8 mouse cellular contexts compared by ENCODE assay signal in the genomic region with DNA sequence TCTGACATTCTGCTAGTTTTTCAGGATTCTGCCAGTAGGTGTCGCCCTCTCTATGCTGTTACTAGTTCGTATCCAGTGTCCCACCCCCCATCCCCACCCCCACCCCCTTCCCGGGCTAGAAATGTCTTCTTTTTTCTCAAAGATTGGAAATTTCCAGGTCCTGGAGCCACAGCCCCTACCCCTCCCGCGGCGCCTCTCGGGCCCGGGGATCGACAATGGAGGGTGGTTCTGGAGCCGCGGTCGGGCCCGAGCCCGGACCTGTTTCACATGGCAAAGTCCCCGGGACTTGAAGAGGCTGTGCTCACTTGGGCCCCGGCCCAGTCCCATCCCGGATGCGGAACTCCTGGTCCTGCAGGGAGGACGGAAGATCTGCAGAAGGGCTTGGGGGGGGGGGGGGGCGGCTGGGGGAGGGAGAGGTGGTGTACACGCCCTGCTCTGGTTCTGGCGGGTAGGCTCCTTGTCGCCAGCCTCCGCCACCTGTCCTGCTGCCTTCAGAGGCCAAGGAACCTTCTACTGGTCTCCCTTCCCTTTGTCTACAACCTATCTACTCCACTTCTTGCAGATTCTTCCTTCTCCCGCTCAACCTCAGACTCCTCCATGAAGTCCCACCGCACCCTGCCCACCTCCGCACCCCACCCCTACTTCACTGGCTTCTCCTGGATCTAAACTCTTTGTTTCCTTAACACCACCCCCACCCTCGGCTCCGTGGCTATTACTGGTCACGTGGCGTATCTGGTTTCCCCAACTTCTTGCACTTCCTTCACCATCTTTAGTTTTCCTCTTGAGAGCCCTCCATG. TPM values are rescaled to one million over a fixed set of nuclear protein-coding genes. Genes with fewer than 3 reads are reported as not detected.
DNase-seq lines count a peak whose midpoint lies in the region; ATAC-seq lines count a peak whose summit lies in the region.

No protein-coding gene starts in this region.

- peak overlapping the region; percentile 78 for H3K9ac ChIP-seq in intestine, embryonic 14.5 days (ENCODE audit: low read length)

- peak; percentile 86 for ATAC-seq in intestine, embryonic 14.5 days (replicated peaks; ENCODE audit: low FRiP score, low TSS enrichment, low read depth)
- ATAC-seq in megakaryocyte progenitor cell, adult 5-6 weeks (replicated peaks; ENCODE audit: poor library complexity) = peak; percentile 68
- ATAC-seq in megakaryocyte-erythroid progenitor cell, adult 5-6 weeks (replicated peaks; ENCODE audit: low FRiP score, low TSS enrichment, poor library complexity, severe bottlenecking) = no peak

- intact Hi-C loops in left cerebral cortex, postnatal 14 days (cut with DNase I) = loop anchor here (5.0 to 10.0 kb wide), 2 partner anchors 33 to 391 kb away; no protein-coding TSS in a partner anchor

- no peaks in the 10 kb centered on the region for H3K36me3 ChIP-seq in intestine, embryonic 14.5 days (ENCODE audit: control insufficient read depth, insufficient read depth, low read length)

- peak; percentile 61 for DNase-seq in adrenal gland, adult 8-10 months
- peak; percentile 93 for DNase-seq in embryo, embryonic 10 days (ENCODE audit: low spot score)
- peak; percentile 74 for DNase-seq in gastrocnemius, postnatal 25 days
- DNase-seq in intestine, embryonic 14.5 days (ENCODE audit: low spot score) = peak; percentile 96
- DNase-seq in left cerebral cortex, postnatal 14 days (ENCODE audit: low spot score in 2 of 2) = peak; percentile 89 to 91
- peak; percentile 54 to 67 for DNase-seq in right cerebral cortex, postnatal 36 days (ENCODE audit: low spot score in 2 of 2)

- peak overlapping the region; percentile 55 for H3K4me3 ChIP-seq in intestine, embryonic 14.5 days (ENCODE audit: low read depth, low read length)

- no peaks in the 10 kb centered on the region for H3K9me3 ChIP-seq in intestine, embryonic 14.5 days (ENCODE audit: control insufficient read depth, low read length)

- H3K27me3 ChIP-seq in intestine, embryonic 14.5 days (replicated peaks; ENCODE audit: control insufficient read depth, insufficient read depth, low read length) = no peaks in the 10 kb centered on the region

- H3K27ac ChIP-seq in intestine, embryonic 14.5 days (ENCODE audit: low read depth) = peak overlapping the region; percentile 78

- 5% methylated on average over 26 of the region's 31 CpGs for WGBS in intestine, embryonic 14.5 days

- H3K4me2 ChIP-seq in intestine, embryonic 14.5 days (ENCODE audit: low read length) = peak overlapping the region; percentile 65

- peaks cover 11% of the 10 kb centered on the region; the same call in 1 of the 2 replicates for H3K4me1 ChIP-seq in intestine, embryonic 14.5 days (replicated peaks; ENCODE audit: control insufficient read depth, insufficient read depth, low read length)

RNA-seq across cellular contexts. Expression of a gene that starts 25.7 kb away (rescaled TPM):
- total RNA-seq in adrenal gland, adult 8-10 months (2022) = 10 to 100 TPM; 40.3 to 48.6 (median 47.0) TPM
- 10 to 100 TPM; 14.4 to 19.3 TPM for total RNA-seq in gastrocnemius, postnatal 25 days (2021)
- 64.2 and 72.7 TPM in 2 replicates for polyA plus RNA-seq in intestine, embryonic 14.5 days (2014; fragmentation: Nextera tagmentation; extraction: Ambion mirVana)
- 10 to 100 TPM; 25.0 to 27.9 TPM for total RNA-seq in left cerebral cortex, postnatal 14 days (2021)
- 25.3 and 26.4 TPM in 2 replicates for total RNA-seq in megakaryocyte progenitor cell, adult 5-6 weeks (2015)
- 32.4 and 34.2 TPM in 2 replicates for total RNA-seq in megakaryocyte progenitor cell, adult 5-6 weeks (2017)
- 26.2 and 35.0 TPM in 2 replicates for total RNA-seq in megakaryocyte-erythroid progenitor cell, adult 5-6 weeks (2014; fragmentation: Nextera tagmentation)
- 33.6 and 43.2 TPM in 2 replicates for total RNA-seq in megakaryocyte-erythroid progenitor cell, adult 5-6 weeks (2017)

RNA-seq across cellular contexts. Expression of a gene that starts 48.8 kb away (rescaled TPM):
- total RNA-seq in adrenal gland, adult 8-10 months (2022) = 1 to 10 TPM; 2.6 to 6.5 (median 5.5) TPM
- total RNA-seq in gastrocnemius, postnatal 25 days (2021) = 1 to 10 TPM; 1.2 to 1.4 TPM
- polyA plus RNA-seq in intestine, embryonic 14.5 days (2014; fragmentation: Nextera tagmentation; extraction: Ambion mirVana) = 13.7 and 15.5 TPM in 2 replicates
- 1 to 10 TPM; 5.9 to 6.0 TPM for total RNA-seq in left cerebral cortex, postnatal 14 days (2021)
- total RNA-seq in megakaryocyte progenitor cell, adult 5-6 weeks (2015) = 2.4 and 4.7 TPM in 2 replicates
- 5.3 and 5.7 TPM in 2 replicates for total RNA-seq in megakaryocyte progenitor cell, adult 5-6 weeks (2017)
- total RNA-seq in megakaryocyte-erythroid progenitor cell, adult 5-6 weeks (2014; fragmentation: Nextera tagmentation) = 6.4 and 7.6 TPM in 2 replicates
- 2.3 and 4.7 TPM in 2 replicates for total RNA-seq in megakaryocyte-erythroid progenitor cell, adult 5-6 weeks (2017)
